Mouse (Mus musculus): Measurements from ENCODE around the gene Zan.

GRCm38 (mm10) chr5:137369665-137370064 is 107.2 kb downstream of the Zan start:
- TF ChIP-seq CTCF (IDR thresholded peaks at IDR 0.05; ENCODE audit: control insufficient read depth, insufficient read depth, low read length) (no peak), POLR2A (IDR thresholded peaks at IDR 0.05; ENCODE audit: borderline replicate concordance, control insufficient read depth, low read depth, low read length) (no peak)
